Mouse (Mus musculus) cerebellum, adult 9-10 months (tissue): ENCODE measurements at regions not wholly inside any gene's neighbourhood (a gene's known extent, or its start where the extent isn't known, plus 50 kb on each side); places are given as distances from the start of the nearest gene placed in this dataset.

Experiments
- DNase-seq: peaks from one replicate; pipeline ENCODE4 v3.0.0; 2022

- DNase-seq: no peak
Observed at GRCm38 (mm10) chr3:62985033-62985432, 256.3 kb upstream of the Mme start.

GRCm38 (mm10) chr3:62976906-62977305 is 264.4 kb upstream of the Mme start:
- DNase-seq: no peak

DNA sequence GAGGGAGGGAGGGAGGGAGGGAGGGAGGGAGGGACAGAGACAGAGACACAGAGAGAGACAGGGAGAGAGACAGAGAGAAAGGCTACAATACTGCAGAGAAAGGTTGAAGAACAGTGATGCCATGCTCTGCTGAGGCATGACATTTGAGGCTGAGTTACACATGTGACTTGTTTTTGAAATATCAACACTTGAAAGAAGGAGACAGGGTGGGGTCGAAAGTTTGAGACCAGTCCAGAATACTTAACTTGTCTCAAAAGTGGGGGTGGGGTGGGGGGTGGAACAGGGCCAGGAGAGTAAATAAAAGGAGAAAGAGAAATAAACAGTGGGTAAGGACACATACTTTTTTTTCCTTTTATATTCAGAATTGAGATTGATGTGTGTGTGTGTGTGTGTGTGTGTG is 278.1 kb upstream of the Mme start:
- no peak for DNase-seq

DNA sequence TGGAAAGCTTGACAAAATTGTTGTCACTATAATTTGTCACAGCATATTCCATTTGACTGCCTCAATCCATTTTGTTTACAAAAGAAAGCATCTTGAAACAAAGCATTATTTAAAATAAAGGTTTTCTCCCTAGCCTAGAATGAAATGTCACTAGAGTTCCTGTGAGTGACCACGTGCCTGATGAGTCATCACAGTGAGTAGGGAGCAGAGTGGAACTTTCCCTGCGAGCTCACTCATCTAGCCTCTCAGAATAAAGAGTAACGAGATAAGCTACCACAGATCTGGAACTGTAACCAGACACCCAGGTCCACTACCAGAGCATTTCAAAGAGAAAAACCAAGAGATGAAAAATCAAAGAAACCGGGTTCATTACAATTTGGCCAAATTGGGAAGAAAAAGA is 278.7 kb upstream of the Mme start:
- no peak for DNase-seq

- no peak for DNase-seq
Observed at GRCm38 (mm10) chr3:62945356-62945755, 296.0 kb upstream of the Mme start.

DNA sequence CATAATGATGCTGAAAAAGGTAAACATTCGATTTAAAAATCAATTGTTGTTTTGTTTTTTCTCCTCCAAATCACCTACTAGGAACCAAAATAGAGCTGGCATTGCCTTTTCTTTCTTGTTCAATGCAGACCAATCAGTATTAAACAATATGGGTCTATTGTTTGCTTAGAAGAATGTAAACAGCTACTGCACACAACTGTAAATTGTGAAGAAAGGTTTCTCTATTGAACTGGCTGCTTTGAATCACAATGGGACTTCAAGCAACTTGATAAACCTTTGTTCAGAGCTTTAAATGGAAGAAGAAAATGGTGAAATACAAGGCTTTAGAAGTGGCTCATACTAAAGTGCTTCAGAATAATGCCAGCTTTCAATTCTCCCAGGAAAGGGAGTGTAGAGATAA is 302.7 kb upstream of the Mme start:
- DNase-seq: no peak

- DNase-seq: peak; percentile 5
Observed at GRCm38 (mm10) chr3:62924441-62924840, 316.9 kb upstream of the Mme start.

DNA sequence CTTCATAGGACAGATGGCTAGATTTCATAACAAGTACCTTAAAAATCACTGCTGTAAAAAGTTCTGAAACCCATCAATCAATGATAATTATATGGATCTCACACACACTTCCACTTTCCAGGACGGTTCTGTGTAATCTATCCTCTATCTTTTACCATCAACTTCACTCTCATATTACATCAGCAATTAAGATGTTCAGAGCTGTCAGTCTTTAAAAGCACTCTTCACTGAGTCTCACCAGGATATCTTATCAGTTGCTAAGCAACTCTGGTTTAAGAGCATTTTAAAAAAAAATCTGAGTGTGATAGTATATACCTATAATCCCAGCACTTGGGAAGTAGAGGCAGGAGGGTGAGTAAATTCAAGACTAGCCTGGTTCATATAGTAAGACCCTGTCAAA is 312.0 kb upstream of the Gpr149 start:
- DNase-seq: no peak

- DNase-seq: no peak
Observed at GRCm38 (mm10) chr3:62885104-62885503, 280.2 kb upstream of the Gpr149 start.

GRCm38 (mm10) chr3:62882310-62883073 is 277.6 kb upstream of the Gpr149 start:
- no peak for DNase-seq

- DNase-seq: no peak
Observed at GRCm38 (mm10) chr3:62860731-62861130, 255.8 kb upstream of the Gpr149 start.

DNA sequence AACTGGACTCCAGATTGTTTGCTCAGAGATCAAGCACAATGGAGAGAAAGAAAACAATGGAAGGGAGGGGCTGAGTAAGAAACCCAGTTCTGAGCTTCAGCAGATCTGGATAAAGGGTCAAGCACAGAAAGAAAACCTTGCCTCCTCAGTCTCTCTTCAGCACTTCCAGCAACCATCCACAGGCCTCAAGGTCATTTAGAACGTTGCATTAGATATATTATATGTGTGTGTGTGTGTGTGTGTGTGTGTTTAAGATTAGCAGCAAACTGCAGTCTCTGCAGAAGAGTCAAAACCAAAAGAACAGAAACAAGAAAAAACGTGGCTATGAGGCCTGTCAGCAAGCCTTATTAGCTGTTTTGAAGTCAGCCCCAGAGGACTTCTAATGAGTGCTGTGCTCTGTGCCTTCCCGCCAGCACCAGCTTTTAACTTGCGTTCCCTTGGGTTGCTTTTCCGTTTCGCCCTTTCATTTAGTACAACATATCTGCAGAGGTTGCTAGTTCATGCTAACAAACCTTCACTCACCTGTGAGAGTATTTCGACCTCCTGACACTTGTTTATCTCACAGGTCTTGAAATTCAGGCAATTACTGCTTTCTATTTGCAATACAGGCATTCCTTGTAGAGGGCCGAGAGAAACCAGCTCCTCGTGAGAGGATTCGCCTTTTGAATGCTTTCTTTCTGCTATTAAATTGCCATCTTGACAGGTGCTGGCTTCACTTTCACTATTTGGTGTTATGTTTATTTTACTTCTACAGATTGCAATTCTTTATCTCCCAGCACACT is 230.9 kb upstream of the Gpr149 start:
- DNase-seq: no peak

DNA sequence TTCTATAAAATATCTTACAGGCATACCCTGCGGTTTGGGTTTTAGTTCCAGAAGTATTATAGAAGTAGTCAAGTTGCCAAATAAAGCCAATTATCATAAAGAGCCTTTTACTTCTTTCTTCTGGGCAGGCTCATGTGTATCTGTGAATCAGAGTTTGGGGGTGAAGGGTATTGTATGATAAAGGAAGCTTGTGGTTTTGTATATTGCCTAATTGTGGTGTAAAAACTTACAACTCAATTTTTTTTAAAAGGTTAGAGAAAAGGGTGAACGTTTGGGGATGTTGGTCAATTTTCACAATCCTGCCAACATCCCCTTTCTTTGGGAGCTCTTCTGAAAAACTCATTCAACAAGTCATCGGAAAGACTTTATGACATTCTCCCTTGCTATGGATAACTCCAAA is 219.0 kb upstream of the Gpr149 start:
- no peak for DNase-seq

DNA sequence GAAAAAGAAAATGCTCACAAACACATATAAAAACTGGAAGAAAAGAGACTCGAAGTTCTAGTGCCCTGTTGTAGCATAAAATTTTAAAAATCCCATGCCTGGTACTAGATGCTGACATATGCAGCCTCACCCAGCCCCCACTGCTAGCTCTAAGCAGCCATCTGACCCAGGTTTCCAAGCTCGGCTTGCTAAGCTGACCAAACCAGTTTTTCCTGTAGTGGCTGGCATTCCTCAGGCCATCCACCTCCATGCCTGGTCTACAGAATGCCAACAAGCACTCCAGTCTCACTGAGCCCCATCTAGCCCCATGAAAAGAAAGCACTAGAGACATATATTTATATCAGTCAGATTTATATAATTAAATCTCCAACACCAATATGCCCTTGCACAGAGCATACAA is 196.1 kb upstream of the Gpr149 start:
- DNase-seq: no peak

GRCm38 (mm10) chr3:62786233-62786632 is 181.3 kb upstream of the Gpr149 start:
- no peak for DNase-seq
